Mouse (Mus musculus): ENCODE data around the gene Ppt2. TPM values are rescaled to one million over a fixed set of nuclear protein-coding genes. Genes with fewer than 3 reads are reported as not detected.

Ppt2 gene
- polyA plus RNA-seq, 1 experiment from 2014 or later: 19.3 TPM

DNA sequence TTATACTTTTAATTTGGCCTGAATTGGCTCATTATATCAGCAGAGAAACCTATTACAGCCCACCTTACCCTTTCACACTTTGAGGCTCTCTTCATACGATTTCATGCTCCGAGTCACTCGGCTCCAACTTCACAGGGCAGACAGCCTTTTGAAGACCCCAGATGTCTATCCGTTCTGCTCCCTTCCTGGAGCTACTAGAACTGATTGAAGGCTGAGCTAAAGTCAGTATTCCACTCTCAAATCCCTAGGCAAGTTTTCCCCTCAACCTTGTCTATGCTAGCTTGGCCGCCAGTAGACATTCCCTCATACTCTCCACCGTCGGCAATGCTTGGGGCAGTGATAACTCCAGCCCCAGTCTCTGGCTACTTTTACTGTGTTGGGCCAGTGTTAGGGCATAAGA is 39.1 kb downstream of the Ppt2 start:
- WGBS (ENCODE audit: insufficient replicate concordance): 32% methylated on average over 7 of the region's 7 CpGs
- DNase-seq (no peak), ATAC-seq (no peak)
- TF ChIP-seq EP300 (IDR thresholded peaks at IDR 0.05; ENCODE audit: low read depth) (no peak), CTCF (IDR thresholded peaks at IDR 0.05; ENCODE audit: low read depth) (no peak)
- H3K9me3 ChIP-seq (ENCODE audit: low read length): no peaks in the 10 kb centered on the region
- H3K9ac ChIP-seq (replicated peaks): peak overlapping the region; percentile 88; the same call in 1 of the 2 replicates
- H3K36me3 ChIP-seq (replicated peaks; ENCODE audit: insufficient read depth, low read length): peaks cover 2% of the 10 kb centered on the region; the same call in 1 of the 2 replicates
- H3K4me1 ChIP-seq (ENCODE audit: insufficient read depth): peaks cover 67% of the 10 kb centered on the region
- H3K27ac ChIP-seq (ENCODE audit: low read depth): peak overlapping the region; percentile 84
- H3K4me3 ChIP-seq (ENCODE audit: low read depth, low read length): peak overlapping the region; percentile 69
- H3K4me2 ChIP-seq (ENCODE audit: low read depth, low read length): peak overlapping the region; percentile 99
- no peaks in the 10 kb centered on the region for H3K27me3 ChIP-seq (ENCODE audit: insufficient read depth, low read length)

DNA sequence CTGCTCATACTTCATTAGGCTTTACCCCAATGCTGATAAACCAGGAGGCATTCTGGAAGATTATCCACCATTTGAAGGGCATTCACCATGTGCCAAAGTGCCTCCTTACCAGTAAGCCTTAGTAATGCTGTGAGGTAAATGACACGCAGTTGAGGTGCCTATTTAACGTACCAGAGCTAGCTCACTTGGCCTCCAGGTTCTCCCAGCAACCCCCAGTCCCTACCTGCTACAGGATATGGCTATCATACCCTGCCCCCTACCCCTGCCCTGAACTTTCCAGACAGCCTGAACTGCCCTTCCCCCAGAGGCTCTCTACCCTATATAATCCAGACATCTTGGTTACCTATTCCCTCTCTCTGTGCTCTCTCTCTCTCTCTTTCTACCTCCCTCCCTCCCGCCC is 39.5 kb downstream of the Ppt2 start:
- DNase-seq (no peak), ATAC-seq (no peak)
- WGBS (ENCODE audit: insufficient replicate concordance): 61% methylated on average over 3 of the region's 3 CpGs
- H3K9me3 ChIP-seq (ENCODE audit: low read length): no peaks in the 10 kb centered on the region
- no peak for TF ChIP-seq CTCF (IDR thresholded peaks at IDR 0.05; ENCODE audit: low read depth)
- no peak for TF ChIP-seq EP300 (IDR thresholded peaks at IDR 0.05; ENCODE audit: low read depth)
- H3K4me1 ChIP-seq (ENCODE audit: insufficient read depth): peaks cover 63% of the 10 kb centered on the region
- H3K27me3 ChIP-seq (ENCODE audit: insufficient read depth, low read length): no peaks in the 10 kb centered on the region
- H3K4me2 ChIP-seq (ENCODE audit: low read depth, low read length): peak overlapping the region; percentile 99
- H3K36me3 ChIP-seq (replicated peaks; ENCODE audit: insufficient read depth, low read length): no peaks in the 10 kb centered on the region
- peak overlapping the region; percentile 88; the same call in 1 of the 2 replicates for H3K9ac ChIP-seq (replicated peaks)
- peak overlapping the region; percentile 84 for H3K27ac ChIP-seq (ENCODE audit: low read depth)
- H3K4me3 ChIP-seq (ENCODE audit: low read depth, low read length): peak overlapping the region; percentile 69

DNA sequence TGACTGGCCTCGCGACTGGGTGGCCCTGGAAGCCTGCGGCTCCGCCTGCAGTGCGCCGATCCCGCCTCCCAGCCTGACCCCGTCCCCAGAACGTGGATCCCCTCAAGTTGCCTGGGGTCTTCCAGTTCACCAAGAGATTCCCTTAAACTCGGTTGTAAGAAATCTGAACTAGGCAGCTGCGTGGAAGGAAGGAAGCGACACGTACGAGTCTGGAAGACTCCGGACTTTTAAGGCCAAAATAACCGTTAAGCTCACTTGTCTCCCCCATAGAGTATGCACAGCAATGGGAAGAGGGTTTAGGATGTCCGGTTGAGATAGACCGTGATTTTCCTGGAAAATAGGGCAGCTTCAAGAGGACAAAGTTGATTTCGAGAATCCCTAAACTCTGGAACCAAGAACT is 40.5 kb downstream of the Ppt2 start:
- Histone ChIP-seq H3K4me1 (ENCODE audit: insufficient read depth) (peaks cover 53% of the 10 kb centered on the region), H3K27me3 (ENCODE audit: insufficient read depth, low read length) (no peaks in the 10 kb centered on the region), H3K4me3 (ENCODE audit: low read depth, low read length) (peak overlapping the region; percentile 87), H3K27ac (ENCODE audit: low read depth) (peak overlapping the region; percentile 84), H3K4me2 (ENCODE audit: low read depth, low read length) (peak overlapping the region; percentile 99), H3K36me3 (replicated peaks; ENCODE audit: insufficient read depth, low read length) (no peaks in the 10 kb centered on the region), H3K9me3 (ENCODE audit: low read length) (no peaks in the 10 kb centered on the region), H3K9ac (replicated peaks) (peak overlapping the region; percentile 95)
- 3% methylated on average over 19 of the region's 19 CpGs for WGBS (ENCODE audit: insufficient replicate concordance)
- no peak for ATAC-seq
- DNase-seq: no peak
- TF ChIP-seq EP300 (IDR thresholded peaks at IDR 0.05; ENCODE audit: low read depth) (no peak), CTCF (IDR thresholded peaks at IDR 0.05; ENCODE audit: low read depth) (no peak)

DNA sequence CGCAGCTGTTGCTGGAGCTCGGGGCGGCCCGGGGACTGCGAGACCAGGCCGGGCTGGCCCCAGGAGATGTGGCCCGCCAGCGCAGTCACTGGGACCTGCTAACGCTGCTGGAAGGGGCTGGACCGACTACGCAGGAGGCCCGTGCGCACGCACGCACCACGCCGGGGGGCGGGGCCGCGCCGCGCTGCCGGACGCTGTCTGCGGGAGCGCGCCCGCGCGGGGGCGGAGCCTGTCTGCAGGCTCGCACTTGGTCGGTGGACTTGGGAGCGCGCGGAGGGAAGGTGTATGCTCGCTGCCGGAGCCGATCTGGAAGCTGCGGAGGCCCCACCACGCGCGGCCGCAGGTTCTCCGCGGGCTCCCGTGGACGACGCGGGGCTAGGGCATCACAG is 40.9 kb downstream of the Ppt2 start:
- Histone ChIP-seq H3K4me1 (ENCODE audit: insufficient read depth) (peaks cover 49% of the 10 kb centered on the region), H3K27ac (ENCODE audit: low read depth) (peak overlapping the region; percentile 84), H3K36me3 (replicated peaks; ENCODE audit: insufficient read depth, low read length) (no peaks in the 10 kb centered on the region), H3K4me3 (ENCODE audit: low read depth, low read length) (peak overlapping the region; percentile 87), H3K9ac (replicated peaks) (peak overlapping the region; percentile 95), H3K9me3 (ENCODE audit: low read length) (no peaks in the 10 kb centered on the region), H3K27me3 (ENCODE audit: insufficient read depth, low read length) (no peaks in the 10 kb centered on the region), H3K4me2 (ENCODE audit: low read depth, low read length) (peak overlapping the region; percentile 99)
- ATAC-seq: peak; percentile 91
- TF ChIP-seq EP300 (IDR thresholded peaks at IDR 0.05; ENCODE audit: low read depth): no peak
- peak; percentile 99 for DNase-seq
- 7% methylated on average over 34 of the region's 50 CpGs for WGBS (ENCODE audit: insufficient replicate concordance)

DNA sequence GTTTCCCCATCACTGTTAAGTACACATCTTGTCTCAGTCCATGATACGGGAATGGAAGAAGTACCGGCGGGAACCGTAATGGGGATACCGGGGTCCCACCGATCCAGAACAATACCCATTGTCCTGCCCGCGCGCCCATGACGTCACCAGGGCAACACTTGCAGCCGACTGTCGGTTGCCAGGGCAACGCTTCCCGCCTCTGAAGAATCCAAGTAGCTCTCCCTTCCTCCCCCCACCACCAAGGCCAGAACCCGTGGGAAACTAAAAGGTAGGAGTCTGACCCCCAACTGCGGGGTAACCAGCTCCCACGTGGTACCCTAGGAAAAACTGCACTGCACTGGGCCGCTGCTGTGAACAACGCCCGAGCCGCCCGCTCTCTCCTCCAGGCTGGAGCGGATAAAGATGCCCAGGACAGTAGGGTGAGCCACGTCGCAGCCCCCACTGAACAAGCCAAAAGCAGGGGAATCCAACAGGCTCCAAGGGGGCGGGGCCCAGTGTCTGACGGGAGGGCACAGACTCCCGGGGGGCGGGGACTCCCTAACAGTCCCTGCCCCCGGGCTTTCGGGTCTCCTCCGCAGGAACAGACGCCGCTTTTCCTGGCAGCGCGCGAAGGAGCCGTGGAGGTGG is 41.4 kb downstream of the Ppt2 start:
- no peaks in the 10 kb centered on the region for H3K36me3 ChIP-seq (replicated peaks; ENCODE audit: insufficient read depth, low read length)
- peak overlapping the region; percentile 95 for H3K9ac ChIP-seq (replicated peaks)
- no peaks in the 10 kb centered on the region for H3K9me3 ChIP-seq (ENCODE audit: low read length)
- peak overlapping the region; percentile 84 for H3K27ac ChIP-seq (ENCODE audit: low read depth)
- peak; percentile 91 for DNase-seq
- WGBS (ENCODE audit: insufficient replicate concordance): under 1% methylated on average over 37 of the region's 38 CpGs
- ATAC-seq: peak; percentile 80
- peak overlapping the region; percentile 99 for H3K4me2 ChIP-seq (ENCODE audit: low read depth, low read length)
- no peak for TF ChIP-seq EP300 (IDR thresholded peaks at IDR 0.05; ENCODE audit: low read depth)
- TF ChIP-seq CTCF (IDR thresholded peaks at IDR 0.05; ENCODE audit: low read depth): no peak
- peak overlapping the region; percentile 87 for H3K4me3 ChIP-seq (ENCODE audit: low read depth, low read length)
- peaks cover 49% of the 10 kb centered on the region for H3K4me1 ChIP-seq (ENCODE audit: insufficient read depth)
- no peaks in the 10 kb centered on the region for H3K27me3 ChIP-seq (ENCODE audit: insufficient read depth, low read length)

DNA sequence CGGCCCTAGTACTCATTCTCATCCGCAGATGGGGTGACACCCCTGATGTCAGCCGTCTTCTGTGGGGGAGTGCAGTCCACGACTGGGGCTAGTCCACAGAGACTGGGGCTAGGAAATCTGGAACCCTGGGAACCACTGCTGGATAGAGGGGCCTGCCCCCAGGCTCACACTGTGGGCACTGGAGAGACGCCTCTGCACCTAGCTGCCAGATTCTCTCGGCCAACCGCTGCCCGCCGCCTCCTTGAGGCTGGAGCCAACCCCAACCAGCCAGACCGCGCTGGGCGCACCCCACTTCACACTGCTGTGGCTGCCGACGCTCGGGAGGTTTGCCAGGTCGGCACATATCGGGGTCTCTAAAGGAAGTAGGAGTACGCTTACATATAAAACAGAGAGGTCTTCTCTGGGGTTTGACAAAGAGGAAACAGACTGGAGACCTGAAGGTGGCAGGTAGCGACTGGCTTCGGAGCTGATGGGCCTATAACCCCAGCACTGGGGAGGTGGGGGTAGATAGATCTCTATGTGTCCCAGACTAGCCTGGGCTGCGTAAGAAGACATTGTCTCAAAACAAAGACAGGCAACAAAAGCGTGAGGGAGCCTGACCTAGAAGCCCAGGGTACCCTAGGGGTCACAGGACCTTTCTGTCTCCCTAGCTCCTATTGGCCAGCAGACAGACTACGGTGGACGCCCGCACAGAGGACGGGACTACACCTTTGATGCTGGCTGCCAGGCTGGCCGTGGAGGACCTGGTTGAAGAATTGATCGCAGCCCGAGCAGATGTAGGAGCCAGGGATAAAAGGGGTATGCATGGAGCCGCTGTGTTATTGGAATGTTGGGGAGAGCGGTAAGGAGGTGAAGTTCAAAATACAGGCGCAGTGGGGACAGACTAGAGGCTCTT is 42.2 kb downstream of the Ppt2 start:
- 39% methylated on average over 32 of the region's 32 CpGs for WGBS (ENCODE audit: insufficient replicate concordance)
- no peak for TF ChIP-seq EP300 (IDR thresholded peaks at IDR 0.05; ENCODE audit: low read depth)
- TF ChIP-seq CTCF (IDR thresholded peaks at IDR 0.05; ENCODE audit: low read depth): no peak
- Histone ChIP-seq H3K36me3 (replicated peaks; ENCODE audit: insufficient read depth, low read length) (no peaks in the 10 kb centered on the region), H3K27me3 (ENCODE audit: insufficient read depth, low read length) (no peaks in the 10 kb centered on the region), H3K27ac (ENCODE audit: low read depth) (no peak overlapping the region), H3K4me1 (ENCODE audit: insufficient read depth) (peaks cover 45% of the 10 kb centered on the region), H3K4me2 (ENCODE audit: low read depth, low read length) (peak overlapping the region; percentile 99), H3K9ac (replicated peaks) (no peak overlapping the region; the same call in 1 of the 2 replicates), H3K4me3 (ENCODE audit: low read depth, low read length) (peak overlapping the region; percentile 87; the same call in 1 of the 2 replicates), H3K9me3 (ENCODE audit: low read length) (no peaks in the 10 kb centered on the region)
- ATAC-seq (no peak), DNase-seq (no peak)
